Mouse (Mus musculus): ENCODE data around the gene Pip5k1b. TPM values are rescaled to one million over a fixed set of nuclear protein-coding genes. Genes with fewer than 3 reads are reported as not detected.
A peak's percentile ranks its signal among the peaks of the same experiment; 100 is the strongest.

Pip5k1b gene
- polyA plus RNA-seq, 1 experiment from 2014 or later: 10.9 TPM

DNA sequence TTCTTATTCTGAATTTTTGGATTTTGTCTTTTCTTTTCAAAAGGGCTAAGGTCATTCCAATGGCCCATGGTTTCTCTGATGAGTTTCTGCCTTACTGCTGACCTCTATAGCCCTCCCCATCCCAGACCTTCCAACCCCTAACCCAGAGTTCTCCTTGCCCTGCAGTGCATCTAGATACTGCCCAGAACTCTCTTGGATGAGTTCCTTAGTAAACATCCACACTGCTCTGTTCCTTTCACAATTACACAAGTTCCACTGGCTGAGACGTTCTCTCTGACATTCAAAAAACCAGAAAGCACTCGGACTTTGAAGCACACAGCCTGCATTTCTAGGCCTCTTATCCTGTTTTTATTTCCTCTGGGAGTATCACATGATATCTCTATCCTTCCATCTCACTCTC, 74.8 kb downstream of the Pip5k1b start:
- H3K4me1 ChIP-seq (ENCODE audit: control insufficient read depth in 2 of 2, insufficient read depth in 2 of 2, low read length in 2 of 2): peaks cover 0 to 6% of the 10 kb centered on the region in 2 experiments; a peak in 3 of 4 replicates
- H3K4me3 ChIP-seq (ENCODE audit: control insufficient read depth in 1 of 2, insufficient read depth in 1 of 2, low read depth in 1 of 2, low read length in 2 of 2): no peak overlapping the region
- WGBS: 42% methylated on average over 2 of the region's 2 CpGs
- H3K4me2 ChIP-seq (ENCODE audit: low read length): no peak overlapping the region
- no peaks in the 10 kb centered on the region for H3K36me3 ChIP-seq (ENCODE audit: control insufficient read depth, insufficient read depth, low read length)
- no peak overlapping the region for H3K9ac ChIP-seq (ENCODE audit: low read length)
- no peaks in the 10 kb centered on the region for H3K9me3 ChIP-seq (ENCODE audit: control insufficient read depth, low read length)
- ATAC-seq (ENCODE audit: insufficient number of reproducible peaks, insufficient read depth, low FRiP score, low read depth): no peak
- no peaks in the 10 kb centered on the region for H3K27me3 ChIP-seq (ENCODE audit: control insufficient read depth, insufficient read depth, low read length)
- H3K27ac ChIP-seq (replicated peaks in 1 of 2; ENCODE audit: control insufficient read depth in 1 of 2, insufficient read depth in 1 of 2, low read depth in 2 of 2, low read length in 2 of 2): no peak overlapping the region

DNA sequence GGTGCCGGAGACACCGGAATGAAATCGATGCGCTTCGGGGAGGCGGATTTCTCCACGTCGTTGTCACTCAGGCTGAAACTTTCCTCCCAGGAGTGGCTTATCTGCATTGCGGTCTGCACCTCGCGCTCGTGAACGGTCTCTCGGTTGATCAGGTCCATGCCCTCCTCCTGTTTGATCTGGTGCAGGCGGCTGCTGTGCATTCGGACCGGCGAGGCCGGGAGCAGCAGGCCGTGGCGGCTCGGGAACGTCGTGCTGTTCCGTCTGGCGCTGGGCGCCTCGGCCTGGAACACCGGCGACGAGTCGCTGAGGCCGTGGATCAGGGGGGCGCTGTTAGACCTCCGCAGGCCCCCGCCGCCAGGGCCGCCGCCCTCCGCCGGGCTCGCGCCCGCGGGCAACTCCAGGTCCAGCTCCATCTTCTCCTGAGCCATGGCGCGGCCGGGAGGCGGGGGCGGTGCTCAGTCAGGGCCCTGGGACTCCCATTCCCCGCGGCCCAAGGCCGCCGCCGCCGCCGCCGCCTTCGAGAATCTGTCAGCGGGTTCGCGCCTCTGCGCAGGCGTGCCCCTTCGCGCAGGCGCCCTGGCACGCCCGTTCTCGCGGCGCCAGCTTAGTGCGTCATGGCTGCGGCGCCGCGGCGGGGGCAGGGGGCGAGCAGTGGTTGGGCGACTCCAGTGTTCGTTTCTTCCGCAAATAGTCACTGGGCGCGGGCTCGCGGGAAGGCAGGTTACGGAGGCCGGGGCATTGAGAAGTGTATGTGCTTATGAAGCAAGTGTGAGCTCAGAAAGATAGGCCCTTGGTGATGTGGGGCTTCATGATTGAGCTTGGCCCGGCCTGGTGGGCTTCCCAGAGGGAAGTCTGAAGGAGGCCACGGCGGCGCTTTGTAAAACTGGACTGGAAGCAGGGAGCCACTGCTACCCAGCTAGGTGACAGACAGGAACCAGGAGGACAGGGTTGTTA, 78.5 kb downstream of the Pip5k1b start, which contains the start of gene Fam122a:
Gene Fam122a (minus strand): TSS at position 428 of the 954 bp plus-strand sequence.
- under 1% methylated on average over 91 of the region's 92 CpGs for WGBS
- 0 out of 2 replicates have a peak, but pooled peaks cover 3% of the 10 kb centered on the region for H3K36me3 ChIP-seq (ENCODE audit: control insufficient read depth, insufficient read depth, low read length)
- H3K4me2 ChIP-seq (ENCODE audit: low read length): peak within 1 kb of the TSS; percentile 66
- H3K4me1 ChIP-seq (ENCODE audit: control insufficient read depth in 2 of 2, insufficient read depth in 2 of 2, low read length in 2 of 2): peaks cover 4 to 22% of the 10 kb centered on the region in 2 experiments
- no peaks in the 10 kb centered on the region for H3K9me3 ChIP-seq (ENCODE audit: control insufficient read depth, low read length)
- H3K27ac ChIP-seq (replicated peaks in 1 of 2; ENCODE audit: control insufficient read depth in 1 of 2, insufficient read depth in 1 of 2, low read depth in 2 of 2, low read length in 2 of 2): peak within 1 kb of the TSS; percentile 93 to 97
- peak within 1 kb of the TSS; percentile 81 to 85 for H3K4me3 ChIP-seq (ENCODE audit: control insufficient read depth in 1 of 2, insufficient read depth in 1 of 2, low read depth in 1 of 2, low read length in 2 of 2)
- ATAC-seq (ENCODE audit: insufficient number of reproducible peaks, insufficient read depth, low FRiP score, low read depth): peak; percentile 88
- H3K27me3 ChIP-seq (ENCODE audit: control insufficient read depth, insufficient read depth, low read length): no peaks in the 10 kb centered on the region
- peak within 1 kb of the TSS; percentile 85 for H3K9ac ChIP-seq (ENCODE audit: low read length)

DNA sequence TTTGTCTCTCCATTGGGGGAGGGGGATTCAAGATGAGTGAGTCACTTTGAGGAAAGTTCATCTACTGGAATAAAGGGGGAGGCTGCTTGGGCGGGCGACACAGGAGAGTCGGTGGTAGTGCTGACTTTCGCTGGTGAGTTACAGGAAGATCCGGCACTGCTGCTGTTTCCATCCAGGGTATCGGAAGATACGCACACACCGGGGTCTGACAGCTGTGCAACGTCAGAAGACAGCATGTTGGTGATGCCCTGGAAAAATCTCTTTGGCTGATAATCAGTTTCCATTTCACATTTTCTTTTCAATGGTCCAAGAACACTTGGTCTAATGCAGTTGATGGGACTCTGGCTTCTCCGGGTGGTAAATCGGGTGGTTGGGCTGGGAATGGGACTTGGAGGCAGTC, 79.2 kb downstream of the Pip5k1b start:
- Histone ChIP-seq H3K4me1 (ENCODE audit: control insufficient read depth in 2 of 2, insufficient read depth in 2 of 2, low read length in 2 of 2) (peaks cover 4 to 22% of the 10 kb centered on the region in 2 experiments), H3K4me3 (ENCODE audit: control insufficient read depth in 1 of 2, insufficient read depth in 1 of 2, low read depth in 1 of 2, low read length in 2 of 2) (peak overlapping the region; percentile 81 to 85), H3K36me3 (ENCODE audit: control insufficient read depth, insufficient read depth, low read length) (0 out of 2 replicates have a peak, but pooled peaks cover 3% of the 10 kb centered on the region), H3K27me3 (ENCODE audit: control insufficient read depth, insufficient read depth, low read length) (no peaks in the 10 kb centered on the region), H3K9ac (ENCODE audit: low read length) (peak overlapping the region; percentile 85), H3K27ac (replicated peaks in 1 of 2; ENCODE audit: control insufficient read depth in 1 of 2, insufficient read depth in 1 of 2, low read depth in 2 of 2, low read length in 2 of 2) (peak overlapping the region; percentile 88 to 97), H3K4me2 (ENCODE audit: low read length) (peak overlapping the region; percentile 66), H3K9me3 (ENCODE audit: control insufficient read depth, low read length) (no peaks in the 10 kb centered on the region)
- WGBS: under 1% methylated on average over 11 of the region's 11 CpGs
- ATAC-seq (ENCODE audit: insufficient number of reproducible peaks, insufficient read depth, low FRiP score, low read depth): no peak

DNA sequence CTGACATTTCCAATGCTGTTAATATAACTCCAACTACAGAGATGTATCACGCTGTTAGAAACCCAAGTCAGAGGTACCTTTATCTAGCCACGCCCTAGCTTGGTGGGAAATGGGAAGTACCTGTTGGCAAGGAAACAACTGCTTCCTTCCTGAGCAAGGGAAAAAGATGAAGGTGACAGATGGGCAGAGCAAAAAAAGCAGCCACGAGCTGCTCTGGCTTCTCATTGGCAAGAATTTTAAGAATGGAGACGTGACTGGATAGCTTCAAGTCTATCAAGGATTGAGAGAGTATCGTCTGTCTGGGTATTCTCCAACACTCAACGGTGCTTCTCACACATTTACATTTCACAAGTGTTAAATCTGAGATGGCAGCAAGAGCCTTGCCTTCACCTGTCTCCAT, 80.4 kb downstream of the Pip5k1b start:
- peak overlapping the region in 1 of 2 experiments; percentile 85; a peak in 1 of 4 replicates for H3K4me3 ChIP-seq (ENCODE audit: control insufficient read depth in 1 of 2, insufficient read depth in 1 of 2, low read depth in 1 of 2, low read length in 2 of 2)
- no peaks in the 10 kb centered on the region for H3K9me3 ChIP-seq (ENCODE audit: control insufficient read depth, low read length)
- peaks cover 4 to 22% of the 10 kb centered on the region in 2 experiments for H3K4me1 ChIP-seq (ENCODE audit: control insufficient read depth in 2 of 2, insufficient read depth in 2 of 2, low read length in 2 of 2)
- H3K27ac ChIP-seq (replicated peaks in 1 of 2; ENCODE audit: control insufficient read depth in 1 of 2, insufficient read depth in 1 of 2, low read depth in 2 of 2, low read length in 2 of 2): no peak overlapping the region
- no peak overlapping the region for H3K9ac ChIP-seq (ENCODE audit: low read length)
- no peak for ATAC-seq (ENCODE audit: insufficient number of reproducible peaks, insufficient read depth, low FRiP score, low read depth)
- WGBS: 32% methylated on average over 6 of the region's 6 CpGs
- H3K4me2 ChIP-seq (ENCODE audit: low read length): peak overlapping the region; percentile 66
- no peaks in the 10 kb centered on the region for H3K27me3 ChIP-seq (ENCODE audit: control insufficient read depth, insufficient read depth, low read length)
- H3K36me3 ChIP-seq (ENCODE audit: control insufficient read depth, insufficient read depth, low read length): 0 out of 2 replicates have a peak, but pooled peaks cover 3% of the 10 kb centered on the region

DNA sequence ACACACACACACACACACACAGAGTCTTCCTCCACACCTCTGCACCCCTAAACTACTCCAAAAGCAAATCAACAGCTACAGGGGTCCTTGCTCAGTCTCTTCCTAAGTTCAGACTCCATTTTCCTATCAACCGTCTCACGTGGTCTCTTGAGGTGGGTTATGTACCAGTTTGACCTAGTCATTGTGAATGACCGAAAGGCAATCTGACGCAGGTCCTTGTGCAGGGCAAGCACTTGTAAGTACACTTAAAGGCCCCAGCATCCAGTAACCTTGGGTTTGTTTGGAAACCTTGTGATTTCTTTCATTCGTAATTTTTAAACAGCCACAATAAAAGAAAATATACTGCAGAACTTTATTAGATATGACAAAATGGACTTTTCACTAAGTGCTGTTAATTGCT, 83.2 kb downstream of the Pip5k1b start:
- Histone ChIP-seq H3K4me1 (ENCODE audit: control insufficient read depth in 2 of 2, insufficient read depth in 2 of 2, low read length in 2 of 2) (peaks cover 15 to 41% of the 10 kb centered on the region in 2 experiments), H3K27me3 (ENCODE audit: control insufficient read depth, insufficient read depth, low read length) (no peaks in the 10 kb centered on the region), H3K9ac (ENCODE audit: low read length) (no peak overlapping the region), H3K4me2 (ENCODE audit: low read length) (no peak overlapping the region), H3K36me3 (ENCODE audit: control insufficient read depth, insufficient read depth, low read length) (0 out of 2 replicates have a peak, but pooled peaks cover 3% of the 10 kb centered on the region), H3K4me3 (ENCODE audit: control insufficient read depth in 1 of 2, insufficient read depth in 1 of 2, low read depth in 1 of 2, low read length in 2 of 2) (no peak overlapping the region), H3K9me3 (ENCODE audit: control insufficient read depth, low read length) (no peaks in the 10 kb centered on the region), H3K27ac (replicated peaks in 1 of 2; ENCODE audit: control insufficient read depth in 1 of 2, insufficient read depth in 1 of 2, low read depth in 2 of 2, low read length in 2 of 2) (no peak overlapping the region)
- WGBS: 90% methylated on average over 5 of the region's 5 CpGs
- ATAC-seq (ENCODE audit: insufficient number of reproducible peaks, insufficient read depth, low FRiP score, low read depth): no peak

DNA sequence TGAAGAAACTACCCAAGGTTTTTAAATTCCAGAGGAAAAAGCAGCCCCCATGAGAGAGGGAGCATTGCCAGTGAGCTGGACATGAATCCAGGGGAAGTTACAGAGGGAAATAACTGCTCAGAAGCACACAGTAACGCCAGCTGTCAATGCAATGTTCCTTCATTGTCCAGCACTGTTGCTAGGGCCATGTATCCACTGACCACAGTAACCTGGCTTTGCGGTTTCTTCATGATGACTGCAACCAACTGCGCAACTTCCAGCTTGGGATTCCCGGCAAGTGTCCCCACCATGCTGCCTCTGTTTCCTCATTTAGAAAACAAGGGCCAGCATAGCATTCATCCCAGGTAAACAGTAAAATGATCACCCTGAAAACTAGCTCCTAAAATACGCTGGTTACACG, 84.1 kb downstream of the Pip5k1b start:
- 85% methylated on average over 6 of the region's 6 CpGs for WGBS
- no peaks in the 10 kb centered on the region for H3K27me3 ChIP-seq (ENCODE audit: control insufficient read depth, insufficient read depth, low read length)
- no peak overlapping the region for H3K9ac ChIP-seq (ENCODE audit: low read length)
- H3K9me3 ChIP-seq (ENCODE audit: control insufficient read depth, low read length): no peaks in the 10 kb centered on the region
- H3K4me2 ChIP-seq (ENCODE audit: low read length): no peak overlapping the region
- no peak for ATAC-seq (ENCODE audit: insufficient number of reproducible peaks, insufficient read depth, low FRiP score, low read depth)
- H3K36me3 ChIP-seq (ENCODE audit: control insufficient read depth, insufficient read depth, low read length): 0 out of 2 replicates have a peak, but pooled peaks cover 3% of the 10 kb centered on the region
- peaks cover 17 to 43% of the 10 kb centered on the region in 2 experiments for H3K4me1 ChIP-seq (ENCODE audit: control insufficient read depth in 2 of 2, insufficient read depth in 2 of 2, low read length in 2 of 2)
- H3K27ac ChIP-seq (replicated peaks in 1 of 2; ENCODE audit: control insufficient read depth in 1 of 2, insufficient read depth in 1 of 2, low read depth in 2 of 2, low read length in 2 of 2): no peak overlapping the region
- no peak overlapping the region for H3K4me3 ChIP-seq (ENCODE audit: control insufficient read depth in 1 of 2, insufficient read depth in 1 of 2, low read depth in 1 of 2, low read length in 2 of 2)

DNA sequence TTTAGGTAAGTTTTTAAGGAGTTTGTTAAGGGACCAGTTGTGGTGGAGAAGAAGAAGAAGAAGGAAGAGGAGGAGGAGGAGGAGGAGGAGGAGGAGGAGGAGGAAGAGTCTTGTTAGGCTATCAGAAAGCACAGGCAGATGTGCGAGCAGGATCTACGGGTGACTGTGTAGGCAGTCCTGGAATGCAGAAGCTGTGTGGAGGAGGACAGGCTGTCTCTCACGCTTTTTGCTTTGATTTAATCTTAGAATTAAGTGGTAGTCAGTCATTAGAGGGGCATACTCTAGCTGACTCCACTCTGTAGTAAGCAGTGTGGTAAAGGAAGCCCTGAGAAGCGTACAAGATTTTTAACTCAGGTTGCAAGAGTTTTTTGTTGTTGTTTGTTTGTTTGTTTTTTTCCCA, 86.5 kb downstream of the Pip5k1b start:
- WGBS: 30% methylated on average over 4 of the region's 4 CpGs
- no peak for ATAC-seq (ENCODE audit: insufficient number of reproducible peaks, insufficient read depth, low FRiP score, low read depth)

More for the DNA sequence above, 86.5 kb downstream of the Pip5k1b start:
- Histone ChIP-seq H3K9me3 (ENCODE audit: control insufficient read depth, low read length) (no peaks in the 10 kb centered on the region), H3K4me2 (ENCODE audit: low read length) (peak overlapping the region; percentile 26), H3K4me3 (ENCODE audit: control insufficient read depth in 1 of 2, insufficient read depth in 1 of 2, low read depth in 1 of 2, low read length in 2 of 2) (no peak overlapping the region), H3K9ac (ENCODE audit: low read length) (no peak overlapping the region; the same call in 1 of the 2 replicates), H3K36me3 (ENCODE audit: control insufficient read depth, insufficient read depth, low read length) (0 out of 2 replicates have a peak, but pooled peaks cover 3% of the 10 kb centered on the region), H3K27me3 (ENCODE audit: control insufficient read depth, insufficient read depth, low read length) (no peaks in the 10 kb centered on the region), H3K4me1 (ENCODE audit: control insufficient read depth in 2 of 2, insufficient read depth in 2 of 2, low read length in 2 of 2) (peaks cover 14 to 31% of the 10 kb centered on the region in 2 experiments), H3K27ac (replicated peaks in 1 of 2; ENCODE audit: control insufficient read depth in 1 of 2, insufficient read depth in 1 of 2, low read depth in 2 of 2, low read length in 2 of 2) (peak overlapping the region; percentile 44 to 48; a peak in 3 of 4 replicates)

Measured in heart, embryonic 14.5 days (tissue).